Mouse (Mus musculus): Measurements from ENCODE around the gene Nsmce3. TPM values are rescaled to one million over a fixed set of nuclear protein-coding genes. Genes with fewer than 3 reads are reported as not detected.

The Nsmce3 gene
- polyA plus RNA-seq, 1 experiment from 2014 or later: 11.7 TPM

DNA sequence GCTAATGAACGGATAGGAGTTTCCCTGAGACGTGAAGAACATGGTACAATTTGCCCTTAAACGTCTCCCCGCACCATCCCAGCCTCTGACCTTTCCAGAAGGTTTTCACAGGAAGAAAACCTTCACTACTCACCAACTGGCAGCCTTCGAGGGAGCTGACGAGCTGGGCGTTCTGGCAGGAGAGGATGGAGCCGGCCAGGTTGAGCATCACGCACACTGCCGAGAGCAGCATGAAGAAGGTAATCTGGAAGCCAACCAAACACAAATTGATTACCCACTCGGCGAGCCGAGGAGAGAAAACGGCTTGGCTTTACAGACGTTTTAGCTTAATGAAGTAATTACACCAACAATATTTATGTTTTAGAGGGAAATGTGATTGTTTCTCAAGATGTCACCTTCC lies 16.8 kb downstream of the Nsmce3 start:
- WGBS: 66% methylated on average over 15 of the region's 15 CpGs
- H3K36me3 ChIP-seq: no peaks in the 10 kb centered on the region
- no peak overlapping the region for H3K4me3 ChIP-seq
- H3K4me1 ChIP-seq: no peaks in the 10 kb centered on the region
- no peak overlapping the region for H3K27ac ChIP-seq
- no peaks in the 10 kb centered on the region for H3K27me3 ChIP-seq
- ATAC-seq (ENCODE audit: borderline replicate concordance, extremely low read depth, low FRiP score, low TSS enrichment): no peak
- no peak overlapping the region for H3K4me2 ChIP-seq
- no peaks in the 10 kb centered on the region for H3K9me3 ChIP-seq
- H3K9ac ChIP-seq: no peak overlapping the region

DNA sequence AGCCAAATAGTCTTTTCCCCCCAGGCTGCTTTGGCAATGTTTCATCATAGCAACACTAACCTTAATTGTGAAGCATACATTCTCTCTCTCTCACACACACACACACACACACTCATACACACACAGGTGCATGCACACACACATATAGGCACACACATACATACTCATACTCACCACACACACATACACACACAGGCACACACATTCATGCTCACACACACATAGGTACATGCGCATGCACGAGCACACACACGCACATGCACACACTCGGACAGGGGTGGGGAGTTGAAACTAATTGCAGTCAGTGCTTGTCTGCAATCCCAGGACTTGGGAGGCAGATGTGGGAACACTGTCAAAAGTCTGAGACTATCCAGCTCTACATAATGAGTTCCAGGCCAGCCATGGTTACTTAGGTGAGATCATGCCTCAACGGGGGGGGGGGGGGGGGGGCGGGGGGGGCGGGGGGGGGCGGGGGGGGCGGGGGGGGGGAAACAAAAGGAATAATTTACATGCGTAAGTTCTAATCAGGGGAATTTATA lies 17.3 kb downstream of the Nsmce3 start:
- Histone ChIP-seq H3K9ac (no peak overlapping the region), H3K9me3 (no peaks in the 10 kb centered on the region), H3K36me3 (no peaks in the 10 kb centered on the region), H3K4me2 (no peak overlapping the region), H3K27ac (no peak overlapping the region), H3K4me1 (no peaks in the 10 kb centered on the region), H3K27me3 (no peaks in the 10 kb centered on the region), H3K4me3 (no peak overlapping the region)
- no peak for ATAC-seq (ENCODE audit: borderline replicate concordance, extremely low read depth, low FRiP score, low TSS enrichment)
- WGBS: 67% methylated on average over 6 of the region's 10 CpGs

DNA sequence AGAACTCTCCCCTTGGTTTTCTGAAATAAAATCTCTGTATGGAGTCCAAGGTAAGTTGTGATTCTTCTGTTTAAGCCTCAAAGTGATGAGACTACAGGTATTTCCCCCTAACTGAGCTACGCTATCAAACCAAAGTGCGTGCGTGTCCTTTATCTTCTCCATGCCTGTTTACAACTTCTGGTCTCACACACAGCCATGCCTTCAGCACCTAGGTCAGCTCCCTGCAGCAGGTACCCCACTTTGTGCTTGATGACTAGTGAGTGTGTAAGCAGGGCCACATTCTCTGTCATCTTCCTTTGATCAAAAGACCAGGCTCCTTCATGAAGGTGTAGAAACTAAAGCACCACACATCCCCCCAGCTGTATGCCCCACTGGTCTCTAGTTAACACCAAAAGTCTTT lies 22.0 kb downstream of the Nsmce3 start:
- Histone ChIP-seq H3K9ac (no peak overlapping the region), H3K4me1 (no peaks in the 10 kb centered on the region), H3K27ac (no peak overlapping the region), H3K4me2 (no peak overlapping the region), H3K27me3 (no peaks in the 10 kb centered on the region), H3K4me3 (no peak overlapping the region), H3K36me3 (no peaks in the 10 kb centered on the region), H3K9me3 (no peaks in the 10 kb centered on the region)
- no peak for ATAC-seq (ENCODE audit: borderline replicate concordance, extremely low read depth, low FRiP score, low TSS enrichment)
- WGBS: 20% methylated on average over 3 of the region's 3 CpGs

DNA sequence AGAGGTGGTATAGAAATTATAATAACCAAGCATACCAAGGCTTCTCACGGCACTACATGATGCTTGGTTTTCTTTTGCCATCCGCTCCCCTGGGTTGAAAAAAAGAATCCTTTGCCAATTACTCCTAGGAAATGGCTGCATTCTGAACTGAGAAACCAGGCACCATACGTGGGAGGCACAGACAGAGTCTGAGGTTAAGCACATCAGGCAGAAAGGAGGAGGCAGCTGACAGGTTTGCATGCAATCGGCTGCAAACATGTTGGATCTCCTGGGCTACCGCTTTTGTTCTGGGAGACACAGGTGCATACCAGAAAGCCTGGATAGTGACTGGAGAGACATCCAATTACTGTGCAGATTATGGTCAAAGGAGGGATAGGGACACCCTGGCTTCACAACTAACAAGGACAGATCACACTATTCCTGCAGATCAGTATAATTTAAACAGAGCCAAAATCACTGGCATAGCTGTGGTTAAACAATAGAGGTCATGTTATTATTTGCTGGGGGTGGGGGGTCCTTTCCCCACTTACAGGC lies 25.4 kb downstream of the Nsmce3 start:
- WGBS: 80% methylated on average over 5 of the region's 5 CpGs

DNA sequence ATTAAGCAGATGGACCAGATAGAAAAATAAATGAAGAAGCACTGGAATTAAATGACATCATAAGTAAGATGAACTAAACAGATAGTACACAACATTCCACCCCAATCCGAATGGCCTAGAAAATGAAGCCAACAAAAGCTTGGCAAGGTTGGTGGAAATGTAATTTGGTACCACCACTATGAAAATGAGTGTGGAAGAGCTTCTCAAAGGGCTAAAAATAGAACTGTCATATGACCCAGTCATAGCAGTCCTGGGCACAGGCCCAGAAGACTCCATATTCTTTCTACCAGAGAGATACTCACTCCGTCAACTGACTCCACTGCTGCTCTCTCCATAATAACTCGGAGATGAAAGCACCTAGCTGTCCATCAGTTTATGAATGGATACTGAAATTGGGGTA lies 26.7 kb downstream of the Nsmce3 start:
- Histone ChIP-seq H3K4me2 (no peak overlapping the region), H3K9me3 (no peaks in the 10 kb centered on the region), H3K27me3 (no peaks in the 10 kb centered on the region), H3K4me1 (no peaks in the 10 kb centered on the region), H3K27ac (no peak overlapping the region), H3K4me3 (no peak overlapping the region), H3K36me3 (no peaks in the 10 kb centered on the region), H3K9ac (no peak overlapping the region)
- ATAC-seq (ENCODE audit: borderline replicate concordance, extremely low read depth, low FRiP score, low TSS enrichment): no peak
- 66% methylated on average over 3 of the region's 3 CpGs for WGBS

More for the DNA sequence above, 25.4 kb downstream of the Nsmce3 start:
- no peak overlapping the region for H3K27ac ChIP-seq
- no peak overlapping the region for H3K4me2 ChIP-seq
- H3K9me3 ChIP-seq: no peaks in the 10 kb centered on the region
- H3K9ac ChIP-seq: no peak overlapping the region
- no peaks in the 10 kb centered on the region for H3K27me3 ChIP-seq
- no peaks in the 10 kb centered on the region for H3K4me1 ChIP-seq
- no peak overlapping the region for H3K4me3 ChIP-seq
- no peak for ATAC-seq (ENCODE audit: borderline replicate concordance, extremely low read depth, low FRiP score, low TSS enrichment)
- no peaks in the 10 kb centered on the region for H3K36me3 ChIP-seq

DNA sequence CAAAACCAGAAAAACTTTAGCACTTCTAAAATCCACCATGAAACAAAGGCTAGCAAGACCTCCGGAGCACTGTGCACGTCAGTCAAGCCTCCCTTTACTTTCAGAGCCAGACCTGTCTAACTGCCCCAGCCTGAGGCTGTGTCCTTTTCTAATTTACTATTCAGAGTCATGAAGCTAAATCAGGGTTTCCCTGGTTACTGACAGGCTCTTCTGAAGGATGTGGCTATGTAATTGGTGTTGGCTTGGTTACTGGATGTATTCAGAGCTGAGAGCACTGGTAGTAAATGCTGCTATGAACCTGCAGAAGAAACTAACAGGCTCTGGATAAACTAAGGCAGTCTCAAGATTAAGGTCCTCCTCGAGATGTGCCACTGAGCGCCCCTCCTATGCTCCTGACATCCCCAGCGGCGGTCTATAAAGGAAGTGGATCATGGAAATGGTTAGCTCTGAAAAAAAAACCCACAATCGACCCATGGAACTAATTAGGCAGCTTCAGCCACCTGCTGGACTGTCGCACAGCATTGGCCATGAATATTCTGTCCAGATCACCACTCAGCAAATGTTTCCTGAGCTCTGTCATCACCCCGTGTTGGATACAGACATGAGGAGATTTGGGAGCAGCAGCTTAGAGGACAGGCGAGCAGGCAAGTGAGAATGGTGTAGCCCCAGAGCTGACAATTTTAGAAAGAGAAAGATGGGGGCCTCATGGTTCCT lies 31.7 kb downstream of the Nsmce3 start:
- Histone ChIP-seq H3K4me1 (peaks cover 6% of the 10 kb centered on the region; the same call in 1 of the 2 replicates), H3K4me2 (no peak overlapping the region), H3K36me3 (no peaks in the 10 kb centered on the region), H3K4me3 (no peak overlapping the region), H3K9me3 (no peaks in the 10 kb centered on the region), H3K27me3 (no peaks in the 10 kb centered on the region), H3K9ac (no peak overlapping the region), H3K27ac (no peak overlapping the region)
- no peak for ATAC-seq (ENCODE audit: borderline replicate concordance, extremely low read depth, low FRiP score, low TSS enrichment)
- WGBS: 78% methylated on average over 10 of the region's 10 CpGs

DNA sequence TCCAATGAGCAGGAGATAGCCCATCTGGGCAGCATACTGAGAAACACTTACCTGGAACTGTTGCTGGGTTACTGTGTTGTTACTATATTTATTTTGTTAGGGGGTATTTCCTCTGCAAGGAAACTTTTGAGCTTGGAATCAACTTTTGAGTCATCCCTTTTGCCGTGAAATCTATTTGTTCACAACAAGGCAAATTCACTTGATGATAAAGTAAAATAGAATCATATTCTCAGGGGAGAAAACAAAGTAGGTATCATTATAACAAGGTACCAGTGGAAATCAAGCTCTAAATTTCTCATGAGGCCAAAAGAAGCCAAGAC lies 32.3 kb downstream of the Nsmce3 start:
- no peak overlapping the region for H3K27ac ChIP-seq
- WGBS: 50% methylated on average over 1 of the region's 1 CpGs
- H3K4me1 ChIP-seq: peaks cover 6% of the 10 kb centered on the region; the same call in 1 of the 2 replicates
- H3K9ac ChIP-seq: no peak overlapping the region
- no peaks in the 10 kb centered on the region for H3K9me3 ChIP-seq
- no peaks in the 10 kb centered on the region for H3K27me3 ChIP-seq
- H3K4me3 ChIP-seq: no peak overlapping the region
- ATAC-seq (ENCODE audit: borderline replicate concordance, extremely low read depth, low FRiP score, low TSS enrichment): no peak
- H3K36me3 ChIP-seq: no peaks in the 10 kb centered on the region
- peak overlapping the region; percentile 53 for H3K4me2 ChIP-seq

DNA sequence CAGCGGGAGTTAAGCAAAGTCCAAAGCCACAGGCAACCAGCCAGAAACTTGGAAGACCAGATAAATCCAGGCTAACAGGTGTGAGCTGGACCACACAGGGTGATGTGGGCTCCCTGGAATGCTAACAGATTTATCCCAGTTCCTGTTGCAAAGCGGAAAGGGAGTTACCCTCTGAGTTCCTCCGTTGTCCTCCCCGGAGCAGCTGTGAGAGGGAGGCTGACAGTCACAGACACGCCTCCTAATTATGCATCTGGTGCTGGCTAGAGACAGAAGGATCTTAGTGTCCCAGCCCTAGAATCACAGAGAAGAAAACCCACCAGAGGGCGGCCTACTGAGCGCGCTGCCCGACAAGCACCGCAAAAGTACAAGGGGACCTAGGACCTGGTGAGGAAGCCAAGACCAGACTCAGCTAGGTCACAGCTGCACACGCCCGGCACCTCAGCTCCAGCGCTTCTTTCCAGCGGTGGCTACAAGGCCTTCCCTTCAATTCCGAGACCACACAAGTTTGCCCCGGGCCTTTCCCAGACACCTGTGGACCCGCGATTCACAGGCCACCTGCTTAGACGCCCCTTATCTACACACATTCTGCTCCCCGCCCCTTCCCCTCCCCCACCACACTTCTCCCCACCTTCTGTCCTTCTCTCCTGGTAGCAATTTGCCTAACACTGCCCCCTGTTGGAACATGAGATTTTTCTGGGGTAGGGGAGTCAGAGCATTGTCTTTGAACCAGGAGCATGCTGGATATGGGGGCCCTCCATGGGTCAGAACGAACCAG lies 32.8 kb downstream of the Nsmce3 start:
- Histone ChIP-seq H3K4me3 (peak overlapping the region; percentile 17; the same call in 1 of the 2 replicates), H3K9ac (no peak overlapping the region), H3K27me3 (no peaks in the 10 kb centered on the region), H3K27ac (no peak overlapping the region), H3K4me2 (peak overlapping the region; percentile 53), H3K4me1 (peaks cover 6% of the 10 kb centered on the region; the same call in 1 of the 2 replicates), H3K36me3 (no peaks in the 10 kb centered on the region), H3K9me3 (no peaks in the 10 kb centered on the region)
- peak; percentile 46; the same call in 1 of the 2 replicates for ATAC-seq (ENCODE audit: borderline replicate concordance, extremely low read depth, low FRiP score, low TSS enrichment)
- 1% methylated on average over 21 of the region's 21 CpGs for WGBS

DNA sequence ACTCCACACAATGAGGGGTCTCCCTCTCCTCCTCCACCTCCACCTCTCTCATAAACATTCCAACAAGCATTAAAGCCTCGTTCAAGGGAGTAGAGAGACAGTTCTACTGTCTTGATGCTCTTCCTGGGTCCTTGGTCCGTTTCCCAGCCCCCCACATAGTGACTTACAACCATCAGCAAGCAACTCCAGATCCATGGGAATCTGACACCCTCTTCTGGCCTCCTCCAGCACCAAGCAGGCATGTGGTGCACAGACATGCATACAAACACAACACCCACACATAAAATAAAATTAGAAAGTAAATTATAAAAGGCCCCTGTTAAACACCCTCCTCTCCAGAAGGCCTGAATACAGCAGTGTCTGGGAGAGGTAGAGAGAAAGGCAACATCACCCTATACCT lies 33.5 kb downstream of the Nsmce3 start:
- no peak overlapping the region for H3K4me2 ChIP-seq
- no peak for ATAC-seq (ENCODE audit: borderline replicate concordance, extremely low read depth, low FRiP score, low TSS enrichment)

DNA sequence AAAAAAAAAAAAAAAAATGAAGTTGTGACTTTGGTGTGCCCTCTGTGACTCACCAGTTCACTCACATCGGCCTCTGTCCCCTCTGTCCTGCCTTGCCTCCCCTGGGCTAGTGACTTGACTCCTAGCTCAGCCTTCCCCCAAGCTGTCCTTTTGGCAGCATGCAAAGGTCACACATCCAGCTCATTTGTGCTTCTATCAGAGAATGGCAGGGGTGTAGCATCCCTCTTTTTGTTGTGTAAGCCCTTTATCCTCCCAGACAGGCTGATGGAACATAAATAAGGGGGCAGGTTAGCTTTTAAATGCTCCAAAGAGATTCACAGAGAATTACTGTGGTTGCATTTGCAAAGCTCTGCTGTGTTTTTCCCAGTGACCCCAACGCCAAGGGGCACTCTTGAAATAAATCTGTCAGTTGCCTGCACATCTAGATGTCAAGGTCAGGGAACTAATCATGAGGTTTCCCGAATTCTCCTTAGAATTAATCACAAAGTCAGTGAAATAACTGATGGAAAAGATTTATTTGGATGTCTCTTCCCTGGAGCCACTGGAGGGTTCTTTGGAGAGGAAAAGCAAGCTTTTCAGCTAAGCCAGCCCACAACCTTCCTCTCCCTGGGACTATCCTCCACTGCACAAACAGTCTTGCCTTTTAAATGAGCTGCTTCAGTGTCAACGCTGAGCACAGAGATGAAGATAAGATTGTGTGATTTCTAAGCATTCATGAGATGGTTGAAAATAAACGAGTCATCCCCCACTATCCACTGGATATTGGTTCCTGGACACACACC lies 42.4 kb downstream of the Nsmce3 start:
- WGBS: 25% methylated on average over 5 of the region's 5 CpGs
- H3K27ac ChIP-seq: no peak overlapping the region
- H3K36me3 ChIP-seq: no peaks in the 10 kb centered on the region

More for the DNA sequence above, 33.5 kb downstream of the Nsmce3 start:
- Histone ChIP-seq H3K9me3 (no peaks in the 10 kb centered on the region), H3K9ac (no peak overlapping the region), H3K4me3 (no peak overlapping the region), H3K27me3 (no peaks in the 10 kb centered on the region), H3K36me3 (no peaks in the 10 kb centered on the region), H3K27ac (no peak overlapping the region), H3K4me1 (peaks cover 6% of the 10 kb centered on the region; the same call in 1 of the 2 replicates)
- WGBS: 60% methylated on average over 2 of the region's 2 CpGs

DNA sequence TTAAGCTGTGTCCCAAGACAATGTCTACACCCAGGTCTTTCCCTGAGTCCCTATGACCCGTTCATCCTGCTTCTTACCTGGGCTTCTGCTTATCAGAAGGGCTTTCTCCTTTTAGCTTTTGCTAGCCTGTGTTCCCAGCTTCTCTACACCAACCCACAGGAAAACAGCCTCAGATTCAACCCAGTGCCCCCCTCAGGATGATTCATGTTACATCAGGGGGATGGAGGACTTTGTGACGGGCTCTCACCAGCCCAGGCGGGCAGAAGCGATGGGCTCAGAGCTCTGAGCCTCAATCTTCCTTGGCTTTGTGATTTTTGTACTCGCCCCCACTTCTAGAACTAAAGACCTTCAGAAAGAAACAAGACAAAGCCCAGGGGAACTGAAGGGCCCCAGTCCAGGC lies 51.7 kb downstream of the Nsmce3 start:
- Histone ChIP-seq H3K4me3 (no peak overlapping the region), H3K4me2 (no peak overlapping the region), H3K4me1 (no peaks in the 10 kb centered on the region), H3K36me3 (no peaks in the 10 kb centered on the region), H3K27ac (no peak overlapping the region), H3K9me3 (no peaks in the 10 kb centered on the region), H3K27me3 (no peaks in the 10 kb centered on the region), H3K9ac (no peak overlapping the region)
- no peak for ATAC-seq (ENCODE audit: borderline replicate concordance, extremely low read depth, low FRiP score, low TSS enrichment)
- WGBS: 78% methylated on average over 5 of the region's 5 CpGs

More for the DNA sequence above, 42.4 kb downstream of the Nsmce3 start:
- Histone ChIP-seq H3K4me2 (no peak overlapping the region), H3K4me3 (no peak overlapping the region), H3K9me3 (no peaks in the 10 kb centered on the region), H3K4me1 (no peaks in the 10 kb centered on the region), H3K27me3 (no peaks in the 10 kb centered on the region), H3K9ac (no peak overlapping the region)
- ATAC-seq (ENCODE audit: borderline replicate concordance, extremely low read depth, low FRiP score, low TSS enrichment): no peak

All from lung, embryonic 15.5 days (tissue).